ENCODE assay signal across 32 mouse cellular contexts in the genomic region with DNA sequence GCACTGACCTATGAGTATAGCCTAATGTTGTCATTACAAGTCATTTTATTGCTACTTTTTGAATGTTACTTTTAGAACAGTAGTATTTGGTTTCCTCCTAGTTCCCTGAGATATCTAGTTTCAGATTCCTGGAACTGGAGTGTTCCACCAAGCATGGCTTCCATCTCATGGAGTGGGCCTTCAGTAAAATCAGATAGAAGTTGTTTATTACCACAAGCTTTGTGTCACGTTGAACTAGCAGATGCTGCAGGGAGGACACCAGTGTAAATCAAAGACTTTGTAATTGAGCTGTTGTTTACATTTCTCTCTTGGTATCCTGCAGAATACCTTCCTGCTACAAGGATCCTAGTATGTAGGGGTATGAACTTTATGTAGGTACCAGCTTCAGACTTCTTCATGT.
"Had no signal": no experiment of that assay in that cellular context is flagged by ENCODE, and none has a peak within 500 bp of the region (broad histone marks: within the 10 kb centered on the region; RNA-seq: fewer than 3 reads in every experiment).

No protein-coding gene starts in this region.

- H3K27ac ChIP-seq: heart, adult 2 months; heart, embryonic 10.5 days; heart, embryonic 13.5 days; heart, embryonic 15.5 days; hindbrain, embryonic 10.5 days; hindbrain, embryonic 12.5 days; hindbrain, embryonic 13.5 days; hindbrain, embryonic 14.5 days; hindbrain, embryonic 15.5 days; hindbrain, postnatal 0 days; intestine, embryonic 15.5 days; layer of hippocampus, adult 2 months; left cerebral cortex, adult 2 months had no signal

- H3K4me1 ChIP-seq: heart, embryonic 10.5 days; heart, embryonic 12.5 days; heart, embryonic 13.5 days; heart, embryonic 15.5 days; hindbrain, embryonic 10.5 days; hindbrain, embryonic 12.5 days; hindbrain, embryonic 13.5 days; hindbrain, embryonic 15.5 days; intestine, embryonic 15.5 days had no signal

- H3K9ac ChIP-seq: heart, embryonic 12.5 days; heart, embryonic 13.5 days; heart, embryonic 15.5 days; hindbrain, embryonic 12.5 days; hindbrain, embryonic 13.5 days; hindbrain, embryonic 14.5 days; hindbrain, embryonic 15.5 days; intestine, embryonic 15.5 days had no signal

- H3K4me3 ChIP-seq: heart, adult 2 months; heart, embryonic 10.5 days; heart, embryonic 12.5 days; heart, embryonic 13.5 days; heart, embryonic 15.5 days; hindbrain, embryonic 10.5 days; hindbrain, embryonic 12.5 days; hindbrain, embryonic 13.5 days; hindbrain, embryonic 15.5 days; intestine, embryonic 15.5 days; layer of hippocampus, adult 2 months; left cerebral cortex, adult 2 months had no signal

- DNase-seq: heart, adult 2 months; heart, postnatal 10 days; heart, postnatal 14 days; heart, postnatal 36 days; heart, postnatal 4 days; kidney, adult 2 months; kidney, adult 8-10 months; kidney, adult 9 months; kidney, postnatal 10 days; kidney, postnatal 14 days; kidney, postnatal 25 days; kidney, postnatal 36 days; layer of hippocampus, adult 9-11 months; layer of hippocampus, postnatal 36 days had no signal

- H3K4me2 ChIP-seq: heart, embryonic 11.5 days; heart, embryonic 12.5 days; heart, embryonic 13.5 days; heart, embryonic 15.5 days; hindbrain, embryonic 12.5 days; hindbrain, embryonic 13.5 days; hindbrain, embryonic 14.5 days; hindbrain, embryonic 15.5 days; intestine, embryonic 15.5 days had no signal

- ATAC-seq: hindbrain, embryonic 16.5 days; hindbrain, postnatal 0 days; inflammation-experienced regulatory T-cells, adult 6 months; intestine, embryonic 15.5 days; intestine, embryonic 16.5 days; intestine, postnatal 0 days had no signal

- H3K9me3 ChIP-seq: heart, embryonic 10.5 days; heart, embryonic 12.5 days; heart, embryonic 13.5 days; heart, embryonic 15.5 days; hindbrain, embryonic 10.5 days; hindbrain, embryonic 12.5 days; hindbrain, embryonic 13.5 days; hindbrain, embryonic 15.5 days; intestine, embryonic 15.5 days had no signal

- H3K27me3 ChIP-seq: heart, embryonic 12.5 days; heart, embryonic 13.5 days; heart, embryonic 15.5 days; hindbrain, embryonic 12.5 days; hindbrain, embryonic 13.5 days; hindbrain, embryonic 15.5 days; intestine, embryonic 15.5 days had no signal

- H3K36me3 ChIP-seq: heart, embryonic 10.5 days; heart, embryonic 12.5 days; heart, embryonic 13.5 days; heart, embryonic 15.5 days; hindbrain, embryonic 10.5 days; hindbrain, embryonic 12.5 days; hindbrain, embryonic 13.5 days; hindbrain, embryonic 15.5 days; intestine, embryonic 15.5 days had no signal
